Mouse (Mus musculus) brain, adult 2 months (tissue): ENCODE results near the gene D630039A03Rik.
"Not testable (repeated sequence)": the region's sequence is repeated elsewhere in the genome, so short reads cannot be mapped to it uniquely, and the experiment has no call there.

Source experiments
- DNase-seq: peaks from one replicate; pipeline ENCODE4 v3.0.0; 2011; ENCODE audit warnings: low read depth, low spot score

Gene D630039A03Rik

GRCm38 (mm10) chr4:57888978-57889377 is 27.1 kb downstream of the D630039A03Rik start:
- DNase-seq = not testable (repeated sequence)

- DNase-seq = no peak
Measured at GRCm38 (mm10) chr4:57888246-57888645, 27.9 kb downstream of the D630039A03Rik start.

- DNase-seq = no peak
Measured at GRCm38 (mm10) chr4:57886888-57887230, 29.2 kb downstream of the D630039A03Rik start.

- DNase-seq = no peak
Measured at GRCm38 (mm10) chr4:57886066-57886887, 29.8 kb downstream of the D630039A03Rik start.

GRCm38 (mm10) chr4:57885186-57885585 is 30.9 kb downstream of the D630039A03Rik start:
- DNase-seq = no peak

- no peak for DNase-seq
Measured at GRCm38 (mm10) chr4:57884511-57884910, 31.6 kb downstream of the D630039A03Rik start.

GRCm38 (mm10) chr4:57883520-57884421 is 32.3 kb downstream of the D630039A03Rik start:
- peak; percentile 27 for DNase-seq

GRCm38 (mm10) chr4:57879804-57880357 is 36.2 kb downstream of the D630039A03Rik start:
- DNase-seq = peak; percentile 83

- DNase-seq = no peak
Measured at GRCm38 (mm10) chr4:57879137-57879536, 37.0 kb downstream of the D630039A03Rik start.

- peak; percentile 43 for DNase-seq
Measured at GRCm38 (mm10) chr4:57867454-57867853, 48.6 kb downstream of the D630039A03Rik start.

- peak; percentile 45 for DNase-seq
Measured at GRCm38 (mm10) chr4:57866990-57867389, 49.1 kb downstream of the D630039A03Rik start.

GRCm38 (mm10) chr4:57866088-57866487 is 50.0 kb downstream of the D630039A03Rik start:
- DNase-seq = peak; percentile 34

GRCm38 (mm10) chr4:57862269-57862986 is 53.7 kb downstream of the D630039A03Rik start:
- DNase-seq = no peak

- no peak for DNase-seq
Measured at GRCm38 (mm10) chr4:57861856-57862255, 54.2 kb downstream of the D630039A03Rik start.

GRCm38 (mm10) chr4:57861166-57861565 is 54.9 kb downstream of the D630039A03Rik start:
- DNase-seq = no peak

- DNase-seq = no peak
Measured at GRCm38 (mm10) chr4:57860204-57860611, 55.9 kb downstream of the D630039A03Rik start.
